Mouse (Mus musculus): ENCODE data around the gene Rnf4. TPM values are rescaled to one million over a fixed set of nuclear protein-coding genes. Genes with fewer than 3 reads are reported as not detected.

The Rnf4 gene
- polyA plus RNA-seq, 1 experiment from 2014 or later, result 147 TPM

DNA sequence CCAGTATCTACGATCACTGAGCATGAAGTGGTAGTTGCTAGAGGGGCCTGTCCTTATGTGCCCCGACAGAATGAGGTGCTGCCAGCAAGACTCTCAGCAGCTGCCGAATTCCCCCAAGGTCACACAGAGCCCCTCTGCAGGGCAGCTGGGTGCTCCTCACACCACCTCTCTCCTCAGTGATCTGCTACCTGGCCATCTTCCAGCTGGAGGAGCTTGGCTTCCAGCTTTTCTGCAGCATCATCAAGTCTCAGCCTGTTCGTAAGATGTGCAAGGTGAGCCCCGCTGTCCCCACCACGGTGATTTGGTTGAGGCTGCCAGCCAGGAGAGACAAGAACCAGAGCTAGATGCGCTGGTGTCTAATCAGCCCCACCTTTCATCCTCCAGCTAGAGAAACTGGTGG is 33.7 kb upstream of the Rnf4 start:
- no peak overlapping the region for H3K27ac ChIP-seq (replicated peaks)
- H3K4me1 ChIP-seq, result no peaks in the 10 kb centered on the region
- 66% methylated on average over 7 of the region's 7 CpGs for WGBS
- H3K27me3 ChIP-seq, result no peaks in the 10 kb centered on the region
- H3K9me3 ChIP-seq (replicated peaks), result no peaks in the 10 kb centered on the region
- no peak overlapping the region for H3K9ac ChIP-seq
- no peak overlapping the region for H3K4me3 ChIP-seq (replicated peaks)
- no peak overlapping the region for H3K4me2 ChIP-seq (replicated peaks)
- no peaks in the 10 kb centered on the region for H3K36me3 ChIP-seq
- no peak for ATAC-seq (ENCODE audit: insufficient number of reproducible peaks, low FRiP score, low TSS enrichment, low read depth)

- Histone ChIP-seq H3K4me2 (replicated peaks) (no peak overlapping the region), H3K27me3 (no peaks in the 10 kb centered on the region), H3K36me3 (no peaks in the 10 kb centered on the region), H3K9ac (no peak overlapping the region), H3K9me3 (replicated peaks) (no peaks in the 10 kb centered on the region), H3K4me1 (no peaks in the 10 kb centered on the region), H3K4me3 (replicated peaks) (no peak overlapping the region), H3K27ac (replicated peaks) (no peak overlapping the region)
- no peak for ATAC-seq (ENCODE audit: insufficient number of reproducible peaks, low FRiP score, low TSS enrichment, low read depth)
- WGBS, result 78% methylated on average over 3 of the region's 3 CpGs
These were observed 27.1 kb upstream of the Rnf4 start for GRCm38 (mm10) chr5:34309016-34309415.

- 64% methylated on average over 2 of the region's 2 CpGs for WGBS
- H3K27me3 ChIP-seq, result no peaks in the 10 kb centered on the region
- no peaks in the 10 kb centered on the region for H3K4me1 ChIP-seq
- no peak for ATAC-seq (ENCODE audit: insufficient number of reproducible peaks, low FRiP score, low TSS enrichment, low read depth)
- no peaks in the 10 kb centered on the region for H3K9me3 ChIP-seq (replicated peaks)
- no peak overlapping the region for H3K9ac ChIP-seq
- no peak overlapping the region for H3K27ac ChIP-seq (replicated peaks)
- no peak overlapping the region for H3K4me2 ChIP-seq (replicated peaks)
- H3K36me3 ChIP-seq, result no peaks in the 10 kb centered on the region
- H3K4me3 ChIP-seq (replicated peaks), result no peak overlapping the region
These were observed 16.5 kb upstream of the Rnf4 start for GRCm38 (mm10) chr5:34319491-34320034.

DNA sequence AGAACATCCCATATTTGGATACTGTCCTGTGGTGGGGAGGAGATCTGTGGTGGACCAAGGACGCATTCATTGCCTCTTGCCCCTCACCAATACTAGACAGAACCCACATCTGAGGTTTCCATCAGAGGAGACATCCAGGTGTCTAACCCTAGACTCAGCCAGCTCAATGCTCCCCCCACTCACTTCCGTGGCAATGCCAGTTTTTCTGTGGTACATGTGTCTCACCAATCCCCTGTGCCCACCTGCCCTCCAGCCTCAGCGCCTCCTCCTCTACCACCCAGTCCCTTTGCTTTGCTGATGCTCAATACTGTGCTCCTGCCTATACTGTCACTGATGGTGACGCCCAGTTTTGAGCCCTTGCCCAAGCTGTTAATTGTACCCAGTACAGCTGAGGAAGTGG is 14.9 kb upstream of the Rnf4 start:
- no peaks in the 10 kb centered on the region for H3K27me3 ChIP-seq
- no peak overlapping the region for H3K9ac ChIP-seq
- WGBS, result 87% methylated on average over 4 of the region's 4 CpGs
- no peak overlapping the region for H3K27ac ChIP-seq (replicated peaks)
- no peaks in the 10 kb centered on the region for H3K9me3 ChIP-seq (replicated peaks)
- peaks cover 4% of the 10 kb centered on the region; the same call in 1 of the 2 replicates for H3K4me1 ChIP-seq
- H3K4me2 ChIP-seq (replicated peaks), result no peak overlapping the region
- ATAC-seq (ENCODE audit: insufficient number of reproducible peaks, low FRiP score, low TSS enrichment, low read depth), result no peak
- H3K36me3 ChIP-seq, result no peaks in the 10 kb centered on the region
- H3K4me3 ChIP-seq (replicated peaks), result no peak overlapping the region

DNA sequence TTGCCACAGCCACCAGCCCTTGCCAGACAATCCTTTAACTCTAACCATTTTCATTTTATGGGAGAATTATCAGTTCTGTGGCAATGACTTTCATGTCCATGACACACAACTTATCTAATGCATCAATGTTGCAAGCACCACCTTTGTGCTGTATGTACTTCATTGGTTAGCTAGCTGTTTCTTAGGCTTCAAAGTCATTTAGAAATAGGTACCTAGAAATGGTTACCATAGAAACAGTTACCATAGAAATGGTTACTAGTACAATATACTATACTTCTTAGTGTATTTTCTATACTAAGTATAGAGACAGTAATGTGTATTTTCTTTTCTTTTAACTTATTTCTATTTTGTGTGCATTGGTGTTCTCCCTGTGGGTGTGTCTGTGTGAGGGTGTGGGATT is 10.8 kb upstream of the Rnf4 start:
- no peak for ATAC-seq (ENCODE audit: insufficient number of reproducible peaks, low FRiP score, low TSS enrichment, low read depth)

GRCm38 (mm10) chr5:34326249-34326691 is 9.8 kb upstream of the Rnf4 start:
- H3K4me1 ChIP-seq, result peaks cover 15% of the 10 kb centered on the region
- H3K4me3 ChIP-seq (replicated peaks), result no peak overlapping the region
- no peak overlapping the region for H3K9ac ChIP-seq
- ATAC-seq (ENCODE audit: insufficient number of reproducible peaks, low FRiP score, low TSS enrichment, low read depth), result peak; percentile 39
- no peaks in the 10 kb centered on the region for H3K27me3 ChIP-seq
- H3K27ac ChIP-seq (replicated peaks), result no peak overlapping the region; the same call in 1 of the 2 replicates
- no peaks in the 10 kb centered on the region for H3K36me3 ChIP-seq
- 16% methylated on average over 4 of the region's 4 CpGs for WGBS
- peak overlapping the region; percentile 51 for H3K4me2 ChIP-seq (replicated peaks)
- H3K9me3 ChIP-seq (replicated peaks), result no peaks in the 10 kb centered on the region

More for the DNA sequence above, 10.8 kb upstream of the Rnf4 start:
- no peak overlapping the region for H3K4me3 ChIP-seq (replicated peaks)
- no peak overlapping the region for H3K4me2 ChIP-seq (replicated peaks)
- H3K27ac ChIP-seq (replicated peaks), result no peak overlapping the region
- H3K4me1 ChIP-seq, result peaks cover 15% of the 10 kb centered on the region
- H3K36me3 ChIP-seq, result no peaks in the 10 kb centered on the region
- no peak overlapping the region for H3K9ac ChIP-seq
- H3K27me3 ChIP-seq, result no peaks in the 10 kb centered on the region
- no peaks in the 10 kb centered on the region for H3K9me3 ChIP-seq (replicated peaks)

GRCm38 (mm10) chr5:34326875-34327576 is 9.1 kb upstream of the Rnf4 start:
- 10% methylated on average over 31 of the region's 31 CpGs for WGBS
- Histone ChIP-seq H3K27ac (replicated peaks) (no peak overlapping the region), H3K9ac (peak overlapping the region; percentile 28), H3K9me3 (replicated peaks) (no peaks in the 10 kb centered on the region), H3K4me2 (replicated peaks) (peak overlapping the region; percentile 51), H3K36me3 (no peaks in the 10 kb centered on the region), H3K27me3 (no peaks in the 10 kb centered on the region), H3K4me1 (peaks cover 15% of the 10 kb centered on the region), H3K4me3 (replicated peaks) (peak overlapping the region; percentile 34)
- ATAC-seq (ENCODE audit: insufficient number of reproducible peaks, low FRiP score, low TSS enrichment, low read depth), result peak; percentile 51; the same call in 1 of the 2 replicates

DNA sequence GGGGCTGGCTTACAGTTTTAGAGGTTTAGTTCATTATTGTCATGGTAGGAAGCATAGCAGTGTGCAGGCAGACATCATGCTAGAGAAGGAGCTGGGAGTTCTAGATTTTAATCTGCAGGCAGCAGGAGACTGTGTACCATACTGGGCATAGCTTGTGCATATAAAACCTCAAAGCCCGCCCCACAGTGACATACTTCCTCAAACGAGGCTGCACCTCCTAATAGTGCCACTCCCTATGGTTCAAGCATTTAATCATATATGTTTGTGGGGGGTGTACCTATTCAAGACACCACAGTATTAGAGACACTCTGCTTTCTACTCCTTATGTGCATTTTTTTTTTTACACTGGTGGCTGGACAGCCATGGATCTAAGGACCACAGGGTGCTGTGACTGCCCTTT is 6.0 kb upstream of the Rnf4 start:
- Histone ChIP-seq H3K27me3 (no peaks in the 10 kb centered on the region), H3K9me3 (replicated peaks) (no peaks in the 10 kb centered on the region), H3K9ac (no peak overlapping the region), H3K4me2 (replicated peaks) (no peak overlapping the region), H3K36me3 (no peaks in the 10 kb centered on the region), H3K4me1 (peaks cover 15% of the 10 kb centered on the region), H3K4me3 (replicated peaks) (no peak overlapping the region), H3K27ac (replicated peaks) (no peak overlapping the region)
- 83% methylated on average over 2 of the region's 2 CpGs for WGBS
- no peak for ATAC-seq (ENCODE audit: insufficient number of reproducible peaks, low FRiP score, low TSS enrichment, low read depth)

DNA sequence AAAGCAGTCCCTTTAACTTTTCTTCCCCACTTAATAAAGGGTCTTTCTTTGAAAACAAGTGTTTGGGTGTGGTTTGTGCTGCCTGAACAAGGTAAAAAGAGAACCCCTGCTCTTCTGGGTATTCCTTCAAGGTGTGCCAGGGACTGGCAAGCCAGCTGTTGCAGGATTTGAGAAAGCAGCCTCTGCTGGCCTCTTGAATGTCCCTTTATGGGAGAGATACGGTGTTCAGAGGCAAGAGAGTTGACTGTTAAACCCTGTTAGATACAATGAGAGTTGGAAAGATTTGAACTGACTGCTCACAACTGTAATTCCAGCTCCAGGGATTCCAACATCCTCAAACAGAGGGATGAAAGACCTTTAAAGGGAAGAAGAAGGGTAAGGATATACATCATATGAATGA is 2.0 kb upstream of the Rnf4 start:
- no peak overlapping the region for H3K4me2 ChIP-seq (replicated peaks)
- 85% methylated on average over 1 of the region's 1 CpGs for WGBS
- H3K9me3 ChIP-seq (replicated peaks), result no peaks in the 10 kb centered on the region

GRCm38 (mm10) chr5:34335539-34336096 is 471 bp upstream of the Rnf4 start:
- ATAC-seq (ENCODE audit: insufficient number of reproducible peaks, low FRiP score, low TSS enrichment, low read depth), result peak; percentile 44
- Histone ChIP-seq H3K4me1 (0 out of 2 replicates have a peak, but pooled peaks cover 11% of the 10 kb centered on the region), H3K4me3 (replicated peaks) (peak overlapping the region; percentile 99), H3K27me3 (no peaks in the 10 kb centered on the region), H3K4me2 (replicated peaks) (peak overlapping the region; percentile 73), H3K36me3 (no peaks in the 10 kb centered on the region), H3K27ac (replicated peaks) (peak overlapping the region; percentile 97), H3K9me3 (replicated peaks) (no peaks in the 10 kb centered on the region), H3K9ac (peak overlapping the region; percentile 90)
- 3% methylated on average over 21 of the region's 21 CpGs for WGBS

More for the DNA sequence above, 2.0 kb upstream of the Rnf4 start:
- Histone ChIP-seq H3K4me3 (replicated peaks) (no peak overlapping the region), H3K4me1 (0 out of 2 replicates have a peak, but pooled peaks cover 11% of the 10 kb centered on the region), H3K27ac (replicated peaks) (no peak overlapping the region), H3K36me3 (no peaks in the 10 kb centered on the region), H3K9ac (no peak overlapping the region), H3K27me3 (no peaks in the 10 kb centered on the region)
- ATAC-seq (ENCODE audit: insufficient number of reproducible peaks, low FRiP score, low TSS enrichment, low read depth), result no peak

DNA sequence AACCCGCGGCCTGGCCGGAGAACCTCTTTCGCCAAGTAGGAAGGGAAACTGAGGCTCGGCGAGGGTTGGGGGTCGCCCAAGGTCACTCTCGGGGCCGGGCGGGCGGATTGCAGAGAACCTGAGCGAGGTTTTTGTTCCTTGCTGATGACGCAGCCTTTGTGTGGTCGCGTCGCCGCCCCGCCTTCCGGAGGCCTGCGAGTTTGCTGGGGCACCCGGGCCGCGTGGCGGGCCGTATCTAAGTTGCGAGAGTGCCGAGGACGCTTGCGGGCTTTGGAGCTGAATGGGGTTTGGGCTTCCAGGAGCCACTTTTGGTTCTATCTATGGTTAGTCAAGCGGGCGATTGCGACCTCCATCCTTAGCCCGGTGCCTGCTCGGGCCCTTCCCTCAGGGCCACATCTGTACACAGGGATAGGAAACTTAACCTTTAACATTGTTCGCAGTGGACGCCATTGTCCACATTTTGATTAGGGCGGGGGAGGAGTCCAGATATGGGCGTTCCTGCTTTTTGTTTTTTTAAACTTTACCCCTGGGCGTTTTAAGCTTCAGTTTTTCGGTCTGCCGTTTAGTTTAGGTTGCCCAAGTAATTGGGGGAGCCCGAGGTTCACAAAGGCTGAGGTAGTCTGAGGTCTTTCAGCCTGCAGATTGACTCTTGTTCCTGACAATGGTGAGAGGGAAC is 824 bp downstream of the Rnf4 start:
- H3K4me1 ChIP-seq, result 0 out of 2 replicates have a peak, but pooled peaks cover 14% of the 10 kb centered on the region
- under 1% methylated on average over 42 of the region's 42 CpGs for WGBS
- peak overlapping the region; percentile 97 for H3K27ac ChIP-seq (replicated peaks)
- peak; percentile 48; the same call in 1 of the 2 replicates for ATAC-seq (ENCODE audit: insufficient number of reproducible peaks, low FRiP score, low TSS enrichment, low read depth)
- peak overlapping the region; percentile 99 for H3K4me3 ChIP-seq (replicated peaks)
- H3K36me3 ChIP-seq, result no peaks in the 10 kb centered on the region
- no peaks in the 10 kb centered on the region for H3K27me3 ChIP-seq
- H3K9me3 ChIP-seq (replicated peaks), result no peaks in the 10 kb centered on the region
- peak overlapping the region; percentile 64 for H3K4me2 ChIP-seq (replicated peaks)
- peak overlapping the region; percentile 99 for H3K9ac ChIP-seq
